Mouse (Mus musculus) embryonic facial prominence, embryonic 15.5 days (tissue): ENCODE measurements around the gene Plod3. TPM values are rescaled to one million over a fixed set of nuclear protein-coding genes. Genes with fewer than 3 reads are reported as not detected.

Source experiments
- ATAC-seq: fragments of 200-750 bp; cut with Nextera tagmentation; 2 replicates; pipeline ENCODE4 v1.8.0; 2017; ENCODE audit warnings: low read depth, moderate TSS enrichment; ENCODE audit not compliant: insufficient number of reproducible peaks, low FRiP score, low TSS enrichment
- H3K27ac ChIP-seq: fragments of 300-500 bp; sonication (generic); replicated peaks from 2 replicates; pipeline ENCODE4 v1.5.1; 2015; ENCODE audit warnings: mild to moderate bottlenecking, inconsistent platforms
- H3K27me3 ChIP-seq: fragments of 300-500 bp; sonication (generic); 2 replicates; pipeline ENCODE4 v1.6.1; 2015; ENCODE audit warnings: inconsistent platforms
- H3K36me3 ChIP-seq: fragments of 300-500 bp; sonication (generic); 2 replicates; pipeline ENCODE4 v1.6.1; 2015; ENCODE audit warnings: mild to moderate bottlenecking, inconsistent platforms
- H3K4me1 ChIP-seq: fragments of 300-500 bp; sonication (generic); 2 replicates; pipeline ENCODE4 v1.6.1; 2015; ENCODE audit warnings: inconsistent platforms
- H3K4me2 ChIP-seq: fragments of 300-500 bp; sonication (generic); replicated peaks from 2 replicates; pipeline ENCODE4 v1.6.1; 2015; ENCODE audit warnings: mild to moderate bottlenecking, inconsistent platforms
- H3K4me3 ChIP-seq: fragments of 300-500 bp; sonication (generic); replicated peaks from 2 replicates; pipeline ENCODE4 v1.5.1; 2015; ENCODE audit warnings: mild to moderate bottlenecking, inconsistent platforms
- H3K9ac ChIP-seq: fragments of 300-500 bp; sonication (generic); 2 replicates; pipeline ENCODE4 v1.6.1; 2015; ENCODE audit warnings: inconsistent platforms
- H3K9me3 ChIP-seq: fragments of 300-500 bp; sonication (generic); replicated peaks from 2 replicates; pipeline ENCODE4 v1.6.1; 2016; ENCODE audit warnings: inconsistent platforms
- WGBS: fragments of 180-500 bp; shearing (Covaris S2); methylation state at CpG from one replicate; pipeline ENCODE4 v1.1.7; 2015; 5-methylcytosine and 5-hydroxymethylcytosine counted together
- polyA plus RNA-seq: library from polyadenylated mRNA; unstranded; fragments of >200 nt; fragmentation: Nextera tagmentation; extraction: Ambion mirVana; gene quantifications from 2 replicates; pipeline ENCODE4 v1.2.1, GENCODE M21; 2015

Plod3 gene
- polyA plus RNA-seq, 1 experiment from 2014 or later = 60.6 TPM

DNA sequence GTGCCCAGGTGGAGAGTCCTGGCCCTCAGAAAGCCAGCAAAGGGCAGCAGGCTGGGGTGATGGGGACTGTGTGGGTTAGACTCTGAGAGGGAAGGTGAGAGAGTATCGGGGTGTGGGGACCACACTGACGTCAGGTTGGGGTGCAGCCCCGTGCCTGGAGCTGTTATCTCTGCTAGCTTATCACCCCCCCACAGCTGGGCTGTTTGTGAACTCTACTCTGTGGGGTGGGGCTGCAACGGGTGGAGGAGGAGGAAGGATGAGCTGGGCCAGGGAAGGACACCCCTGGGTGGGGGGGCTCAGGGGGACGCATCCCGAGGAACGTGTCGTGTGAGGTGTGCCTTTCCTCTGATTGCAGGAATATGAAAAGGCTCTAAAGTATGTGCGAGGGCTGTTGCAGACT lies 21.6 kb upstream of the Plod3 start:
- H3K4me3 ChIP-seq = no peak overlapping the region
- peaks cover 14% of the 10 kb centered on the region for H3K4me1 ChIP-seq
- no peak for ATAC-seq
- no peak overlapping the region for H3K4me2 ChIP-seq
- no peak overlapping the region for H3K27ac ChIP-seq
- no peaks in the 10 kb centered on the region for H3K9me3 ChIP-seq
- WGBS = 84% methylated on average over 9 of the region's 9 CpGs
- H3K9ac ChIP-seq = no peak overlapping the region
- H3K36me3 ChIP-seq = peaks cover 39% of the 10 kb centered on the region
- H3K27me3 ChIP-seq = no peaks in the 10 kb centered on the region

DNA sequence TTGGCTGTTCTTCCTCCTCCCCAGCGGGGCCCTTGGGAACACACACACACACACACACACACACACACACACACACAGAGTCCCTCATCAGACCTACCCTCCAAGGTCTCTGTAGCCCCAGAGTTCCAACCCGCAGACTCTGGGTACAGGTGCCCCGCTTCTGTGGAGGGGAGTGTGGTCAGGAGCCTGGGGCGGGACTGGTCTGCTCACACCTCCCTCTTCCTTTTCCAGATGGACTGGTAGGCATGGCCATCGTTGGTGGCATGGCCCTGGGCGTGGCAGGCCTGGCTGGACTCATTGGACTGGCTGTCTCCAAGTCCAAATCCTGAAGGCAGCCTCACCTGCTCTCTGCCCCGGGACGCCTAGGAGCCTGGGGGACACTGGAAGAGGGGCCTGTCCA lies 21.1 kb upstream of the Plod3 start:
- Histone ChIP-seq H3K4me3 (no peak overlapping the region), H3K9me3 (no peaks in the 10 kb centered on the region), H3K27me3 (no peaks in the 10 kb centered on the region), H3K36me3 (peaks cover 39% of the 10 kb centered on the region), H3K4me1 (peaks cover 14% of the 10 kb centered on the region), H3K4me2 (no peak overlapping the region), H3K9ac (no peak overlapping the region), H3K27ac (no peak overlapping the region; the same call in 1 of the 2 replicates)
- WGBS = 94% methylated on average over 8 of the region's 8 CpGs
- ATAC-seq = no peak

- Histone ChIP-seq H3K4me2 (no peak within 1 kb of the TSS), H3K4me3 (no peak within 1 kb of the TSS), H3K27me3 (no peaks in the 10 kb centered on the region), H3K9me3 (no peaks in the 10 kb centered on the region), H3K27ac (no peak within 1 kb of the TSS; the same call in 1 of the 2 replicates), H3K36me3 (peaks cover 39% of the 10 kb centered on the region), H3K9ac (no peak within 1 kb of the TSS), H3K4me1 (peaks cover 14% of the 10 kb centered on the region)
- no peak for ATAC-seq
- 61% methylated on average over 6 of the region's 6 CpGs for WGBS
Measured at GRCm38 (mm10) chr5:136966331-136966730, 20.5 kb upstream of the Plod3 start, which contains the start of gene Cldn15. TSS of gene Cldn15 (plus strand) at chr5:136966616.

DNA sequence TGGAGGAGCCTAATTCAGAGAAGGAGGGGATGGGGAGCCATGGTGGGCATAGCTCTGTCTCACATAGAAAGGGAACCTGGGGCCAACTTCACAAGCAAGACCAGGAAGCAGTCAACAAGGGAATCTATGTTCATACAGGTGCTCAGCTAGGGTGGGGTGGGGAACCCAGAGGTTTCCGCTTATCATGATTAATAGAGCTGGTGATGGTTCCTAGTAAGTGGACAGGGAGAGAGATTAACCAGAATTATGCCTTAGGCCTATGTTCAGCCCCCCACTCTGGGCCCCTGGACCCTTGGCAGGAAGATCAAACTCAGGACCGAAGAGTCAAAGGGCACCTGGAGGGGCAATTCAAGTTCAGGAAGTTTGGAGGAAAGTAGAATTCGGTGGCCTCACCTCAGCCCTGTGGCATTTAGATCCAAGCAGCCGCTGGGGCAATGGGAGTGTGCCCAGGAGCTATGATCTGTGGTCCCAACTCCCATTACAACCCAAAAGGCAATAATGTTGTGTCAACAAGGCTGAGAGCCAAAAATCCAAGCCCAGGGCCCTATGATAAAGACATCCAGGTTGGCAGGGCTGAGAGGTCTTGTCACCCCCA lies 19.9 kb upstream of the Plod3 start:
- H3K4me3 ChIP-seq = no peak overlapping the region
- peaks cover 39% of the 10 kb centered on the region for H3K36me3 ChIP-seq
- no peak overlapping the region for H3K27ac ChIP-seq
- ATAC-seq = no peak
- WGBS = 85% methylated on average over 4 of the region's 4 CpGs
- no peaks in the 10 kb centered on the region for H3K27me3 ChIP-seq
- no peak overlapping the region for H3K9ac ChIP-seq
- H3K4me2 ChIP-seq = no peak overlapping the region
- peaks cover 11% of the 10 kb centered on the region for H3K4me1 ChIP-seq
- no peaks in the 10 kb centered on the region for H3K9me3 ChIP-seq

DNA sequence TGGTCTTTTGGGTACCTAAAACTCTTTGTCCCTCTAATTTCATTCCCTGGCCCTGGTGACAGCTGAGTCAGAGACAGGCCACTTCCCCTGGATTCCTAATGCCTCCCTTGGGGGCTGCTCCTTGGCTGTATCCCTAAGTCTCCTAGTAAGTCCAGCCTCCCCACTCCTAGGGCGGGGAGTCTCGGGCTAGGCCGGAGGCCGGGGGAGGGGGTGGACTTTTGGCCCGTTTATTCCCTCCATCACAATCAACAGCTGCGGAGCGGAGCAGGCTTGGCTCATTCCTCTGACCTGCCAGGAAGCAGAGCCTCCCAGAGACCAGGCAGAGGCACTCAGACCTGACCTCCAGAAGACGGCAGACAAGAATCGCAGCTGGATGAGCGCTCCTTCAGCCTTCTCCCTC lies 19.2 kb upstream of the Plod3 start:
- ATAC-seq = no peak
- Histone ChIP-seq H3K27ac (no peak overlapping the region), H3K27me3 (no peaks in the 10 kb centered on the region), H3K4me1 (peaks cover 11% of the 10 kb centered on the region), H3K36me3 (peaks cover 39% of the 10 kb centered on the region), H3K4me2 (no peak overlapping the region), H3K9ac (no peak overlapping the region), H3K4me3 (no peak overlapping the region), H3K9me3 (no peaks in the 10 kb centered on the region)
- WGBS = 71% methylated on average over 10 of the region's 10 CpGs

DNA sequence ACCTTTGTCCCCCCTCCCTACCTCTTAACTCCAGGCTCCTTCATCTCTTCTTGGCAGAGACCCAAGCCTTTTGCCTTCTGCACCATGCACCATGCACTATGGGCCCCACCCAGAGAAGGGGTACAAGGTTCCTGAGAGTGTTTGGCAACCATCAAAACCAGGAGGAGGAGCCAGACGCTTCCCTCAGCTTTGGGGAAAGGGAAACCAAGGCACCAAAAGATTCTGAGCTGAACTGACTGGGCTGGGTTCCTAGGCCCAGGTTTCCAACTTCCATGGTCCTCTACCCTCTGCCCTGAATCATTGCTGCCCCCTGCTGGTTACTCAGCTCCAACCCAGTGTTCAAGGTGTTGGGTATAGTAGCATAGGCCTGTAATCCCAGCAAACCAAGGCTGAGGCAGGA lies 16.1 kb upstream of the Plod3 start:
- ATAC-seq = no peak
- Histone ChIP-seq H3K27me3 (no peaks in the 10 kb centered on the region), H3K36me3 (peaks cover 11% of the 10 kb centered on the region), H3K9me3 (no peaks in the 10 kb centered on the region), H3K4me3 (no peak overlapping the region), H3K4me1 (peaks cover 4% of the 10 kb centered on the region), H3K4me2 (no peak overlapping the region), H3K9ac (no peak overlapping the region), H3K27ac (no peak overlapping the region)
- 55% methylated on average over 1 of the region's 1 CpGs for WGBS

DNA sequence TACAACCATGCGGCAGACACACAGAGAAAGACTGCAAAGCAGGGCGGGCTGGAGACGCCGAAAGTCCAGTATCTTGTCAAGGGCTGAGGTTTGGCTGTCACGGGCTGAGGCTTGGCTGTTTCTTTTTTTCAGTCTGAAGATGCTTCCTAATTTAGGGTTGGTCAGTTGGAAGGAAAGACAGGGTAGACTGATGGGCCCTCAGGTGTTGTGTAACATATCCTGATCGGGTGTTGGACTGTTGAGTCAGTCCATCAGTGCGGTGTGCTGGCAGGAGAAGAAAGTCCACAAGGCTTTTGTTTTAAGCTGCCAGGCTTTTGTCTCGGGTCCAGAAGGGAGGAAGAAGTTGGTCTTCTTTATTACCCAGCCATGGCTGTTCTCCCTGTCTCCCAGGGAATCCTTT lies 13.1 kb upstream of the Plod3 start:
- WGBS = 79% methylated on average over 8 of the region's 8 CpGs
- Histone ChIP-seq H3K4me1 (no peaks in the 10 kb centered on the region), H3K27ac (no peak overlapping the region), H3K9ac (no peak overlapping the region), H3K4me2 (no peak overlapping the region), H3K27me3 (no peaks in the 10 kb centered on the region), H3K36me3 (no peaks in the 10 kb centered on the region), H3K4me3 (no peak overlapping the region), H3K9me3 (no peaks in the 10 kb centered on the region)
- no peak for ATAC-seq

- H3K27me3 ChIP-seq = no peaks in the 10 kb centered on the region
- H3K27ac ChIP-seq = no peak overlapping the region
- no peak overlapping the region for H3K4me3 ChIP-seq
- no peaks in the 10 kb centered on the region for H3K4me1 ChIP-seq
- 58% methylated on average over 4 of the region's 4 CpGs for WGBS
- no peak overlapping the region for H3K4me2 ChIP-seq
- no peaks in the 10 kb centered on the region for H3K9me3 ChIP-seq
- no peak overlapping the region for H3K9ac ChIP-seq
- ATAC-seq = no peak
- H3K36me3 ChIP-seq = peaks cover 22% of the 10 kb centered on the region
Measured at GRCm38 (mm10) chr5:136977769-136978168, 9.1 kb upstream of the Plod3 start.

- Histone ChIP-seq H3K36me3 (peaks cover 39% of the 10 kb centered on the region), H3K27me3 (no peaks in the 10 kb centered on the region), H3K9me3 (no peaks in the 10 kb centered on the region), H3K9ac (no peak overlapping the region), H3K27ac (no peak overlapping the region), H3K4me1 (no peaks in the 10 kb centered on the region), H3K4me3 (no peak overlapping the region), H3K4me2 (no peak overlapping the region)
- WGBS = 70% methylated on average over 2 of the region's 2 CpGs
- no peak for ATAC-seq
Measured at GRCm38 (mm10) chr5:136979762-136980161, 7.1 kb upstream of the Plod3 start.

- H3K4me3 ChIP-seq = no peak overlapping the region
- no peak overlapping the region for H3K9ac ChIP-seq
- no peaks in the 10 kb centered on the region for H3K9me3 ChIP-seq
- H3K36me3 ChIP-seq = peaks cover 40% of the 10 kb centered on the region
- no peak overlapping the region for H3K27ac ChIP-seq
- no peak overlapping the region for H3K4me2 ChIP-seq
- ATAC-seq = no peak
- WGBS = 85% methylated on average over 8 of the region's 8 CpGs
- H3K27me3 ChIP-seq = no peaks in the 10 kb centered on the region
- H3K4me1 ChIP-seq = peaks cover 3% of the 10 kb centered on the region
Measured at GRCm38 (mm10) chr5:136980974-136981373, 5.8 kb upstream of the Plod3 start.

DNA sequence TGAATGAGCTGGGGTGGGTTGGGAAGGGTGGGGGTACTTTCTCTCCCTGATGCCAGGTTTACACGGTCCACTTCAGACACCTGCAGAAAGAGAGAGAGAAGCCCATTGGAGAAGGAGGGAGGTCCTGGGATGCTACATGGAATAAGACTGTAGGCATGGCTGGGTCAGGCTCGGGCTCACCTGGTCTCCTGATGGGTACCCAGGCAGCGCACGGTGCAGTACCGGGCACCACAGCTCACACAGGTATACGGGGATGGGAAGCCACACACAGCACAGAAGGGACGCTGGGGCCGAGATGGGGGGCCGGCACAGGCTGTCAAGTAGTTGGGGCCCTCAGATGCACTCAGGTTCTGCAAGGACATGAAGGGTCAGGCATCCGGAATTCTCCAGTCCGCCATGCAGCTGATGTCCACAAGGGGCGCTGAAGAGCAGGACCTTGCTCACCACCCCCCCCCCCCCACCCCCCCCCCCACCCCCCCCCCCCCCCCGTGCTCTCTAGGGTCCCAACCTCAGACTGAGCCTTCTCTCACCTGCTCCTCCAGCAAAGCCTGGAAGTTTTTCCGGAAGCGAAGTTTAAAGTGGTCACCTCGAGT lies 4.4 kb upstream of the Plod3 start:
- Histone ChIP-seq H3K27ac (no peak overlapping the region), H3K36me3 (peaks cover 40% of the 10 kb centered on the region), H3K4me3 (no peak overlapping the region), H3K27me3 (no peaks in the 10 kb centered on the region), H3K4me1 (peaks cover 6% of the 10 kb centered on the region), H3K9ac (no peak overlapping the region), H3K4me2 (no peak overlapping the region), H3K9me3 (no peaks in the 10 kb centered on the region)
- ATAC-seq = no peak
- WGBS = 52% methylated on average over 13 of the region's 16 CpGs

- Histone ChIP-seq H3K27me3 (no peaks in the 10 kb centered on the region), H3K4me1 (peaks cover 18% of the 10 kb centered on the region), H3K4me2 (no peak overlapping the region), H3K36me3 (peaks cover 51% of the 10 kb centered on the region), H3K9me3 (no peaks in the 10 kb centered on the region), H3K27ac (no peak overlapping the region), H3K4me3 (no peak overlapping the region), H3K9ac (no peak overlapping the region)
- ATAC-seq = no peak
- WGBS = 50% methylated on average over 14 of the region's 14 CpGs
Measured at GRCm38 (mm10) chr5:136984828-136985227, 2.0 kb upstream of the Plod3 start.
